Mouse (Mus musculus): ENCODE measurements at regions not wholly inside any gene's neighbourhood (a gene's known extent, or its start where the extent isn't known, plus 50 kb on each side); places are given as distances from the start of the nearest gene placed in this dataset.
"Not testable (repeated sequence)": the region's sequence is repeated elsewhere in the genome, so short reads cannot be mapped to it uniquely, and the experiment has no call there.

DNA sequence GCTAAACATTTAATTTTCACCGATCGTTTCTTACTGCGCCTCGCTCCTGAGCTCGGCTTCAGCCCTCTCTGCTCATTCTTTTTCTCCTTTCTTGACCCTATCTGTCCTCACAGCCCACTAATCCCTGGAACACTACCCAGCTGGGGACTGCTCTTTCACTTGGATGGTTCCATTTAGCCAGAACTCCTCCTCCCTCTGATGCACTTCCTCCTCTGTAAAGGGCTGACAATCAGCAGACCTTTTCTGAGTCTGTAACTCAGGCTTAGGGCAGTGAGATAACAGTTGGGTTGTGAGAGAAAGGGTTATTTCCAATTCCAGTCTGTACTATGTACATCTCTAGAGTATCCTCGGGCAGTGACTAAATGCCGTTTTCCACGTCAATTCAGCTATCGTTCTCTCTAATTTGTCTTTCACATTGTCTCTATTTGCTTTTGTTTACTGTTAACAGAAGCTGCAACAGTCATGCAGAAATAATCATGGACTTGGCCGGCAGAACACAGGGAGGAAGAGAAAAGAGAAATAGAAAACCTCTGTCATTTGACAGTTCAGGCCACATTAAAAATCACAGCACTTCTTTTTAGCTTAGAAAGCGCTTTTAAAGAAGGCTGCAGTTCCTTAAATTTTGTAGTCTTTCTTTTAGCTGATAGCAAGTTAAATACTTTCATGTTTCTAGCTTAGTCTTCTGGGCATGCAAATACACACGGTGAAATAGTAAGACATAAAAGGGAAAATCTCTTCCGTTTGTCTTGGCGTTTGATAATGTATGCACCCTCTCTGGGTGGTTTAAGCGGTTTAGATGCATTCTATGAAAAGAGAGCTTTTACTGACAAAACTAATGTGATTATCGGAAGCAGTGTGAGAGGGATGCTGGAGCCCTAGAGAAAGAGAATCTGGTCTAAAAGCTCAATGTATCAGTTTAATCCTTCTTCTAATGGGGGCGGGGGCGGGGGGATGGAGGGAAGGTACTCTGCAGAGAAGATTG, 94.7 kb upstream of the Fam181b start:
- TF ChIP-seq ZNF384 (IDR thresholded peaks at IDR 0.05; ENCODE audit: low read depth, low read length), result no peak
- TF ChIP-seq HCFC1 (IDR thresholded peaks at IDR 0.05; ENCODE audit: borderline replicate concordance, insufficient read depth, low read length), result no peak
- no peak for TF ChIP-seq ZC3H11A (IDR thresholded peaks at IDR 0.05; ENCODE audit: borderline replicate concordance, low read depth, low read length)
- no peak for TF ChIP-seq CHD2 (IDR thresholded peaks at IDR 0.05; ENCODE audit: low read depth, low read length)
- no peak for TF ChIP-seq MAFK (IDR thresholded peaks at IDR 0.05; ENCODE audit: insufficient read depth, low read depth, low read length)
- H3K9me3 ChIP-seq (ENCODE audit: control insufficient read depth, insufficient read depth, low read depth, low read length), result no peaks in the 10 kb centered on the region
- no peak overlapping the region for H3K27ac ChIP-seq (ENCODE audit: insufficient read depth, low read depth, low read length, poor library complexity, severe bottlenecking)
- no peaks in the 10 kb centered on the region for H3K36me3 ChIP-seq (ENCODE audit: control insufficient read depth, insufficient read depth, low read length, poor library complexity, severe bottlenecking)
- H3K4me1 ChIP-seq (ENCODE audit: control insufficient read depth in 2 of 2, insufficient read depth in 2 of 2, low read length in 2 of 2, poor library complexity in 1 of 2), result no peaks in the 10 kb centered on the region
- H3K9ac ChIP-seq (ENCODE audit: insufficient read depth, low read depth, low read length, poor library complexity, severe bottlenecking), result no peak overlapping the region
- in situ Hi-C loops (cut with MboI; ENCODE audit: low sequenced_read_pairs in 2 of 2, unreplicated experiment in 2 of 2), result no loop called here
- DNase-seq (ENCODE audit: low read depth, low spot score), result no peak
- H3K4me3 ChIP-seq (ENCODE audit: insufficient read depth in 1 of 2, low read depth in 1 of 2, low read length in 2 of 2, poor library complexity in 1 of 2, severe bottlenecking in 1 of 2), result no peak overlapping the region

DNA sequence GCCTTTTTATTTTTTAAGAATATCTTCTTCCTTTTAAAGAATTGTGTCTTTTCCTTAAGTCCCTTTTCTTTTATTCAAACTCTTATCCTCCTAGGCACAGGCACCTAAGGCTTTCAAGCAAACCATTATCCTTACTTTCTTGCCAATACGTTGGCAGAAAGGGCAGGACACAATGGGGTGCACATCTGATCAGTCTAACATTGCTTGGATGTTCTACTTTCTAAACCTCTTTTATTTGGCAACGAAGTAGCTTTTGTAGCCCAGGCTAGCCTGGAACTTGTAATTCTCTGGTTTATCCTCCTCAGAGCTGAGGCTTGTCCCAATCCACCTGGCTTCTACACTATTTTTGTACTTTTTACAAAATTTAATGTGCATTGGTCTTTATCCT, 94.0 kb upstream of the Fam181b start:
- TF ChIP-seq ZNF384 (IDR thresholded peaks at IDR 0.05; ENCODE audit: low read depth, low read length) (no peak), HCFC1 (IDR thresholded peaks at IDR 0.05; ENCODE audit: borderline replicate concordance, insufficient read depth, low read length) (no peak), ZC3H11A (IDR thresholded peaks at IDR 0.05; ENCODE audit: borderline replicate concordance, low read depth, low read length) (no peak), CHD2 (IDR thresholded peaks at IDR 0.05; ENCODE audit: low read depth, low read length) (no peak), MAFK (IDR thresholded peaks at IDR 0.05; ENCODE audit: insufficient read depth, low read depth, low read length) (no peak)
- H3K36me3 ChIP-seq (ENCODE audit: control insufficient read depth, insufficient read depth, low read length, poor library complexity, severe bottlenecking), result no peaks in the 10 kb centered on the region
- no peaks in the 10 kb centered on the region for H3K4me1 ChIP-seq (ENCODE audit: control insufficient read depth in 2 of 2, insufficient read depth in 2 of 2, low read length in 2 of 2, poor library complexity in 1 of 2)
- no peaks in the 10 kb centered on the region for H3K9me3 ChIP-seq (ENCODE audit: control insufficient read depth, insufficient read depth, low read depth, low read length)
- H3K27ac ChIP-seq (ENCODE audit: insufficient read depth, low read depth, low read length, poor library complexity, severe bottlenecking), result no peak overlapping the region
- H3K9ac ChIP-seq (ENCODE audit: insufficient read depth, low read depth, low read length, poor library complexity, severe bottlenecking), result no peak overlapping the region
- in situ Hi-C loops (cut with MboI; ENCODE audit: low sequenced_read_pairs in 2 of 2, unreplicated experiment in 2 of 2), result no loop called here
- no peak overlapping the region for H3K4me3 ChIP-seq (ENCODE audit: insufficient read depth in 1 of 2, low read depth in 1 of 2, low read length in 2 of 2, poor library complexity in 1 of 2, severe bottlenecking in 1 of 2)
- DNase-seq (ENCODE audit: low read depth, low spot score), result no peak

GRCm38 (mm10) chr7:92998886-92999285, 80.8 kb upstream of the Fam181b start:
- TF ChIP-seq MAFK (IDR thresholded peaks at IDR 0.05; ENCODE audit: insufficient read depth, low read depth, low read length) (no peak), ZC3H11A (IDR thresholded peaks at IDR 0.05; ENCODE audit: borderline replicate concordance, low read depth, low read length) (no peak), CHD2 (IDR thresholded peaks at IDR 0.05; ENCODE audit: low read depth, low read length) (no peak)
- in situ Hi-C loops (cut with MboI; ENCODE audit: low sequenced_read_pairs in 2 of 2, unreplicated experiment in 2 of 2), result no loop called here
- Histone ChIP-seq H3K9me3 (ENCODE audit: control insufficient read depth, insufficient read depth, low read depth, low read length) (no peaks in the 10 kb centered on the region), H3K36me3 (ENCODE audit: control insufficient read depth, insufficient read depth, low read length, poor library complexity, severe bottlenecking) (no peaks in the 10 kb centered on the region), H3K27ac (ENCODE audit: insufficient read depth, low read depth, low read length, poor library complexity, severe bottlenecking) (no peak overlapping the region), H3K4me3 (ENCODE audit: insufficient read depth in 1 of 2, low read depth in 1 of 2, low read length in 2 of 2, poor library complexity in 1 of 2, severe bottlenecking in 1 of 2) (no peak overlapping the region), H3K9ac (ENCODE audit: insufficient read depth, low read depth, low read length, poor library complexity, severe bottlenecking) (no peak overlapping the region), H3K4me1 (ENCODE audit: control insufficient read depth in 2 of 2, insufficient read depth in 2 of 2, low read length in 2 of 2, poor library complexity in 1 of 2) (no peaks in the 10 kb centered on the region)
- DNase-seq (ENCODE audit: low read depth, low spot score), result no peak

DNA sequence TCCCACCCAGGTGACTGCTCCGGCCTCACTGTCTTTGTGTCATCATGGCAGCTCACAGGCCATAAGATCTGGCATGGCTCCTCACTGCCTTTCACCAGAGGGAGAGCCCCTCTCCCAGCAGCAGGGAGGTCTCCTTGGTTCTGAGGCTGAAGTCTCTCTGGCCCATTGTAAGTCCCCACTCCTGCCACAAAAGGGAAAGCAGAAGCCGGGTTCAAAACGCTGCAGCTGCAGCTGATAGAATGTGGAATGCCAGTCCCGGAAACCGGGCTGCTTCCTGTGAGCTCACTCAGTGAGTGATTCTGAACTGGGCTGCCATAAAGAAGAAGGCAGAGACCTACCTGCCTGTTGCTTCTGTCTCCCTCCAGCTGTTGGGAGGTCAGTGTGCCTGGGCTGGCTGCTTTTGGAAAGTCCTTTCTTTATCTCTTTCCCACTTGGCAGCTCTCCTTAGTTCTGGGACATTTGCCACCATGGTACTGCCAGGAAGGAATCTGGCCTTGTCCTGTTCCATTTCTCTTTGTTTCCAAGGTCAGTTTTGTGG, 72.9 kb upstream of the Fam181b start:
- H3K9me3 ChIP-seq (ENCODE audit: control insufficient read depth, insufficient read depth, low read depth, low read length); H3K27ac ChIP-seq (ENCODE audit: insufficient read depth, low read depth, low read length, poor library complexity, severe bottlenecking); H3K36me3 ChIP-seq (ENCODE audit: control insufficient read depth, insufficient read depth, low read length, poor library complexity, severe bottlenecking); H3K4me1 ChIP-seq (ENCODE audit: control insufficient read depth in 2 of 2, insufficient read depth in 2 of 2, low read length in 2 of 2, poor library complexity in 1 of 2); DNase-seq (ENCODE audit: low read depth, low spot score); in situ Hi-C loops (cut with MboI; ENCODE audit: low sequenced_read_pairs in 2 of 2, unreplicated experiment in 2 of 2); H3K4me3 ChIP-seq (ENCODE audit: insufficient read depth in 1 of 2, low read depth in 1 of 2, low read length in 2 of 2, poor library complexity in 1 of 2, severe bottlenecking in 1 of 2); H3K9ac ChIP-seq (ENCODE audit: insufficient read depth, low read depth, low read length, poor library complexity, severe bottlenecking): not testable (repeated sequence)

Measured in ES-E14 (cell line).